Mouse (Mus musculus) C2C12 (cell line): ENCODE results near the gene Uap1l1. TPM values are rescaled to one million over a fixed set of nuclear protein-coding genes. Genes with fewer than 3 reads are reported as not detected.

Experiments
- H3K27me3 ChIP-seq: one replicate; pipeline ENCODE4 v1.6.1; 2011; ENCODE audit not compliant: control insufficient read depth, insufficient read depth, insufficient read length
- H3K36me3 ChIP-seq: one replicate; pipeline ENCODE4 v1.6.1; 2011; ENCODE audit not compliant: control insufficient read depth, insufficient read depth
- H3K4me3 ChIP-seq: one replicate; pipeline ENCODE4 v1.5.1; 2011; ENCODE audit warnings: mild to moderate bottlenecking, control low read depth; ENCODE audit not compliant: poor library complexity, insufficient read depth, severe bottlenecking
- H3K79me2 ChIP-seq: one replicate; pipeline ENCODE4 v1.6.1; 2011; ENCODE audit not compliant: control insufficient read depth, insufficient read depth
- H3K79me3 ChIP-seq: one replicate; pipeline ENCODE4 v1.6.1; 2011; ENCODE audit warnings: low read depth, control low read depth
- H3ac ChIP-seq: one replicate; pipeline ENCODE3; 2011; ENCODE audit warnings: low read depth; ENCODE audit not compliant: control insufficient read depth, insufficient read length
- CEBPB ChIP-seq: IDR thresholded peaks from one replicate; pipeline ENCODE4 v1.6.1; 2011; ENCODE audit warnings: low read depth, mild to moderate bottlenecking, control low read depth, moderate library complexity
- CTCF ChIP-seq: IDR thresholded peaks from one replicate; pipeline ENCODE4 v1.5.1; 2011; ENCODE audit not compliant: control insufficient read depth, insufficient read depth, insufficient read length
- FOSL1 ChIP-seq: IDR thresholded peaks from one replicate; pipeline ENCODE4 v1.8.0; 2011; ENCODE audit warnings: mild to moderate bottlenecking, low read length; ENCODE audit not compliant: poor library complexity, insufficient read depth, severe bottlenecking
- MAX ChIP-seq: IDR thresholded peaks from one replicate; pipeline ENCODE4 v1.6.1; 2011; ENCODE audit warnings: mild to moderate bottlenecking, control low read depth
- MYOD1 ChIP-seq: IDR thresholded peaks from one replicate; pipeline ENCODE4 v1.6.1; 2011; ENCODE audit warnings: low read depth; ENCODE audit not compliant: control insufficient read depth, insufficient read length
- MYOG ChIP-seq: IDR thresholded peaks from one replicate; pipeline ENCODE4 v1.6.1; 2011; ENCODE audit not compliant: control insufficient read depth, insufficient read length; ENCODE audit errors: extremely low read depth
- USF1 ChIP-seq: IDR thresholded peaks from one replicate; pipeline ENCODE4 v1.6.1; 2011; ENCODE audit warnings: low read depth, mild to moderate bottlenecking, control low read depth, moderate library complexity
- polyA plus RNA-seq: library from polyadenylated mRNA; unstranded; fragments of >200 nt; fragmentation: generic; extraction: Trizol; gene quantifications from one replicate; pipeline ENCODE4 v1.2.1, GENCODE M21; 2012; ENCODE audit warnings: missing spikeins

Gene Uap1l1
- polyA plus RNA-seq, 1 experiment, result 96.6 TPM

- peaks cover 27% of the 10 kb centered on the region for H3K27me3 ChIP-seq
- no peaks in the 10 kb centered on the region for H3K79me3 ChIP-seq
- peaks cover 14% of the 10 kb centered on the region for H3K79me2 ChIP-seq
- TF ChIP-seq MYOG (no peak), MAX (peak; percentile 42), CTCF (peak; percentile 50)
- no peaks in the 10 kb centered on the region for H3K36me3 ChIP-seq
- H3K4me3 ChIP-seq, result peak overlapping the region; percentile 41
- no peak overlapping the region for H3ac ChIP-seq
Measured at GRCm38 (mm10) chr2:25402377-25402971, 37.0 kb upstream of the Uap1l1 start.

DNA sequence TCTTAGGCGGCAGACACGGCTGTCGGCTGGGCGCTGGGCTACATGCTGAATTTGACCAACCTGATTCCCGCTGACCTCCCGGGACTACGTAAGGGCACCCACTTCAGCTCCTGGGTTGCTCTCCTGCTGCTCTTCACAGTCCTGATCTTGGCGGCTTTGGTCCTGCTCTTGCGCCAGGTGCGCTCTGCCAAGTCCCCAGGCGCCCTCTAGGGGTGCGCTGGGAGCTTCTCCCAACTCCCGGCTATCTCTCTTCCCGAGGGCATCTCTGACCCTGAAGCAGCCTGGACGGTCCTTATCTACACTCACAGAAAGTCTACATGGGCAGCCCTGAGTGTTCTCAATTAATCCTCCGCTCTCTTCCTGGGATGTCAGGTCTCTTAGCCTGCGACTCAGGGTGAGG, 35.3 kb upstream of the Uap1l1 start:
- Histone ChIP-seq H3K79me3 (no peaks in the 10 kb centered on the region), H3K36me3 (no peaks in the 10 kb centered on the region), H3K27me3 (peaks cover 44% of the 10 kb centered on the region), H3K4me3 (no peak overlapping the region), H3K79me2 (peaks cover 14% of the 10 kb centered on the region), H3ac (no peak overlapping the region)
- TF ChIP-seq MYOG (no peak), CTCF (peak; percentile 71), MAX (no peak)

DNA sequence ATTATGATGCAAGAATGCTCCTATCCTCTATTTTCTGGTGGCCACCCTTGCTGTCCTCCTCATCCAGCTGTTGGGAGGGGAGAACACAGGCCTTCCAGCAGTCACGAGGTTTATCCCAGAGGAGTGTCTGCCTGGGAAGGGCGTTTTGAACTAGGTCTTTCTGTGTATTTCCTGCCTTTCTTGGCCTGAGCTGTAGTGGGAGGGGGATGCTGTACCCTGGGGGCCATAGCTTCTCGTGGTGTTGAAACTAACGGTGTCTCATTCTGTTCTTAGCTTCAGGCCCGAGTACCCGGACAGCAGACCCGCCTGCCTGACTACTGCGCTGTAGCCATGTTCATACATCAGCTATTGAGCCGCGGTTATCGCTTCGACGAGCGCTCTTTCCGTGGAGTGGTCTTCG, 34.8 kb upstream of the Uap1l1 start:
- peaks cover 14% of the 10 kb centered on the region for H3K79me2 ChIP-seq
- H3K4me3 ChIP-seq, result no peak overlapping the region
- H3K27me3 ChIP-seq, result peaks cover 49% of the 10 kb centered on the region

DNA sequence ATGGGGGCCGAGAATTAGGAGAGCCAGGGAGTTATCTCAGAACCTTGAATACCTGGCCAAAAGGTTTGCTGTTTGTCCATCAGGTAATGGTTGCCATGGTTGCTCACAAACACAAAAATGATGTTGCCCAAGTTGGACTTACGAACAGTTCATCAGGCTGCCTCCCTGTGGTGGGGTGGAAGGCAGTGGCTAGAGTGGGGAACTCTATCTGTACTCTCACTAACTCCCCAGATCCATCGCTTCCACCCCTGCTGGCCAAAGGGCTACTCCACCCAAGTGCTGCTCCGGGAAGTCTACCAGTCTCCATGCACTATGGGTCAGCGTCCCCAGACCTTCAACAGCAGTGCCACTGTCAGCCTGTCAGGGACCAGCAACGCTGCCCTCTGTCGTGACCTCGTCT, 33.6 kb upstream of the Uap1l1 start, which contains the start of gene Npdc1:
Npdc1 (plus strand) TSS at position 301 of the 400 bp plus-strand sequence.
- TF ChIP-seq FOSL1 (no peak), CTCF (no peak), USF1 (no peak), MYOG (no peak), MYOD1 (no peak), MAX (no peak), CEBPB (no peak)
- H3K79me2 ChIP-seq, result peaks cover 7% of the 10 kb centered on the region
- no peaks in the 10 kb centered on the region for H3K79me3 ChIP-seq
- H3K4me3 ChIP-seq, result no peak within 1 kb of the TSS
- H3ac ChIP-seq, result no peak within 1 kb of the TSS
- peaks cover 56% of the 10 kb centered on the region for H3K27me3 ChIP-seq
- no peaks in the 10 kb centered on the region for H3K36me3 ChIP-seq

More for the DNA sequence above, 34.8 kb upstream of the Uap1l1 start:
- Histone ChIP-seq H3K79me3 (no peaks in the 10 kb centered on the region), H3ac (no peak overlapping the region), H3K36me3 (no peaks in the 10 kb centered on the region)
- TF ChIP-seq MAX (no peak), MYOD1 (no peak), CTCF (no peak), FOSL1 (no peak), USF1 (no peak), MYOG (no peak), CEBPB (no peak)

- no peak for TF ChIP-seq FOSL1
- no peak for TF ChIP-seq CTCF
- TF ChIP-seq USF1, result no peak
- no peak for TF ChIP-seq MYOG
- no peak for TF ChIP-seq CEBPB
- H3K79me2 ChIP-seq, result no peaks in the 10 kb centered on the region
- H3K27me3 ChIP-seq, result peaks cover 56% of the 10 kb centered on the region
- H3K79me3 ChIP-seq, result no peaks in the 10 kb centered on the region
- H3K4me3 ChIP-seq, result no peak overlapping the region
- H3ac ChIP-seq, result no peak overlapping the region
- no peaks in the 10 kb centered on the region for H3K36me3 ChIP-seq
Measured at GRCm38 (mm10) chr2:25398065-25398464, 32.6 kb upstream of the Uap1l1 start.

DNA sequence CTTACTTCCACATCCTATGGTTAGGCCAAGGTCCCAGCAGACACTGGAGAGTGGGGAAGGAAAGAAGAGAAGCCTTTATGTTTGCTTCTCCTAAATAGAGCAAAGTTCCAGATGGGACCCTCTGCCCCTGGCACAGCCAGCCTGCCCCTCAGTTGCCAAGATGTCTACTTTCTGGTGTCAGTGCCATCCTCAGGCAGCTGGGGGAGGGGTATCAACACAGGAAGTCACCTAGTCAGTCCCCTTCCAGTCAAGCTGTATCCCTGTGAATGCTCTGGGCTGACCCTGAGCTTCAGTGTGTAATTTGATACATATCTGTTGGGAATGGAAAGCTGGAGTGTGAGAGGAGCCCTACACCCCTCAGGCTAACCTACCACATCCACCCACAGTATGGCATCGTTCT, 31.5 kb upstream of the Uap1l1 start:
- H3ac ChIP-seq, result no peak overlapping the region
- TF ChIP-seq CTCF, result no peak
- no peak for TF ChIP-seq CEBPB
- TF ChIP-seq USF1, result no peak
- TF ChIP-seq FOSL1, result no peak
- TF ChIP-seq MYOD1, result no peak
- no peak for TF ChIP-seq MAX
- no peak for TF ChIP-seq MYOG
- no peaks in the 10 kb centered on the region for H3K79me2 ChIP-seq
- H3K27me3 ChIP-seq, result peaks cover 61% of the 10 kb centered on the region
- no peak overlapping the region for H3K4me3 ChIP-seq
- H3K36me3 ChIP-seq, result no peaks in the 10 kb centered on the region
- H3K79me3 ChIP-seq, result no peaks in the 10 kb centered on the region
